Mouse (Mus musculus): ENCODE measurements at regions not wholly inside any gene's neighbourhood (a gene's known extent, or its start where the extent isn't known, plus 50 kb on each side); places are given as distances from the start of the nearest gene placed in this dataset.
"Not testable (repeated sequence)": the region's sequence is repeated elsewhere in the genome, so short reads cannot be mapped to it uniquely, and the experiment has no call there.

DNA sequence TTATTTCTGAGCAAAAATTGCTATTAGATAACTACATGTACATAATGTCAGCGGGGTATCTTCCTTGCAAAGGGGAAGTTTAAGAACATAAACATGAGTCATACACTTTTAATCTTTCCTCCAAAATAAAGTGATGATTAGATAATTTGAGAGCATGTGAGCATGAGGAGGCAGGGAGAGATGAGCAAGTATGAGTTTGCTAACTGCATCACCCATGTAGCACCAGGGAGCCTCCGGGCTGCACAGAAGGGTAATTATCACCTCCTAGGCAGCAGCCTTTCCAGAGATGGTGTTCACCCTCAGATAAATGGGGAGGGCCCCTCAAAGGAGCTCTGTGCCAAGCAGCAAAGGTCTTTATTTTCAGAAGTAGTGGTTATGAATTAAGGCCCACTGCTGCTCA, 568.1 kb upstream of the G6pd2 start:
- no peak overlapping the region for H3K4me2 ChIP-seq (replicated peaks; ENCODE audit: low read depth, low read length)
- no peaks in the 10 kb centered on the region for H3K4me1 ChIP-seq (ENCODE audit: control insufficient read depth, insufficient read depth, low read length)
- H3K9me3 ChIP-seq (ENCODE audit: control insufficient read depth, low read length): no peaks in the 10 kb centered on the region
- H3K9ac ChIP-seq (ENCODE audit: low read depth, low read length): no peak overlapping the region
- H3K4me3 ChIP-seq (ENCODE audit: low read length): no peak overlapping the region
- H3K27ac ChIP-seq (ENCODE audit: low read depth, low read length): no peak overlapping the region
- WGBS: 81% methylated on average over 2 of the region's 2 CpGs
- no peaks in the 10 kb centered on the region for H3K27me3 ChIP-seq (ENCODE audit: control insufficient read depth, insufficient read depth, low read length)
- no peaks in the 10 kb centered on the region for H3K36me3 ChIP-seq (ENCODE audit: control insufficient read depth, insufficient read depth, low read length)
- no peak for ATAC-seq (ENCODE audit: low FRiP score, low TSS enrichment)

DNA sequence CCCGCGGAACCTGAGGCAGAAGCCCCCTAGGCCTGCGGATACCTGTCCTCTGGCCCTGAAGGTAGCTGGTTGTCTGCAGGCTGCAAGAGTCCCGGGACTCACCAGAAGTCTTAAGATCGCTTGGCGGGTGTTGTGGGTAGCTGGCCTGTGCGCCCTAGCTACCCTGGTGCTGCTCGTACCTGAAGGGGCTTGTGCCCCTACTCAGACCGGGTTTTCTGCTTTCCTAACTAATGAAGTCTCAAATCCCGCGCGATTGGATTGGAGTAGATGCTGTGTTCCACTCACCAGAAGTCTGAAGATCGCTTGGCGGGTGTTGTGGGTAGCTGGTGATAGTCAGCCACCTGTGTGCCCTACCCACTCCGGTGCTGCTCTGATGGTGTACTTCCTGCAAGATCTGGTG, 520.1 kb upstream of the G6pd2 start:
- not testable (repeated sequence) for ATAC-seq (ENCODE audit: low FRiP score, low TSS enrichment)
- 92% methylated on average over 15 of the region's 15 CpGs for WGBS

DNA sequence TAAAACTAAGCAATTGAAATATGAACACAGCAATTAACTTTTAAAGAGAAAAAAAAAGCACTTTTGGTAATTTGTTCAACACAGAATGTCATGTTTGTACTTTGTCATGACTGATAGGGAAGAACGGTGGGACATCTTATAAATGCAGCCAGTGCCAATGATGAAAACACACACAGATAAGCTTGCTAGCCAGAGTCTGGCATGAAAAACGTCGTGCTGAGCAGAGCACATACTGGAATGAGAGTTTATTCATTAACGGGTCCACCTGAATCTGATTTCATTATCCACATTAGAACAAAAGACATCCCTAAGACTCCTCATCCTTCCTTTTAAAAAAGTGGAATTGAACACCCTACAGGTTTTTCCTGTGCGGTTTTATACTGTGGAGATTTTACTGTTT, 493.7 kb upstream of the G6pd2 start:
- WGBS: 86% methylated on average over 5 of the region's 5 CpGs
- H3K36me3 ChIP-seq (ENCODE audit: control insufficient read depth, insufficient read depth, low read length): no peaks in the 10 kb centered on the region
- no peaks in the 10 kb centered on the region for H3K27me3 ChIP-seq (ENCODE audit: control insufficient read depth, insufficient read depth, low read length)
- H3K4me1 ChIP-seq (ENCODE audit: control insufficient read depth, insufficient read depth, low read length): no peaks in the 10 kb centered on the region
- H3K9me3 ChIP-seq (ENCODE audit: control insufficient read depth, low read length): no peaks in the 10 kb centered on the region
- no peak overlapping the region for H3K27ac ChIP-seq (ENCODE audit: low read depth, low read length)
- no peak overlapping the region for H3K4me3 ChIP-seq (ENCODE audit: low read length)
- ATAC-seq (ENCODE audit: low FRiP score, low TSS enrichment): no peak
- H3K4me2 ChIP-seq (replicated peaks; ENCODE audit: low read depth, low read length): no peak overlapping the region
- H3K9ac ChIP-seq (ENCODE audit: low read depth, low read length): no peak overlapping the region

More for the DNA sequence above, 520.1 kb upstream of the G6pd2 start:
- H3K9ac ChIP-seq (ENCODE audit: low read depth, low read length); H3K4me1 ChIP-seq (ENCODE audit: control insufficient read depth, insufficient read depth, low read length); H3K27me3 ChIP-seq (ENCODE audit: control insufficient read depth, insufficient read depth, low read length); H3K9me3 ChIP-seq (ENCODE audit: control insufficient read depth, low read length); H3K36me3 ChIP-seq (ENCODE audit: control insufficient read depth, insufficient read depth, low read length); H3K27ac ChIP-seq (ENCODE audit: low read depth, low read length); H3K4me3 ChIP-seq (ENCODE audit: low read length); H3K4me2 ChIP-seq (replicated peaks; ENCODE audit: low read depth, low read length): not testable (repeated sequence)

DNA sequence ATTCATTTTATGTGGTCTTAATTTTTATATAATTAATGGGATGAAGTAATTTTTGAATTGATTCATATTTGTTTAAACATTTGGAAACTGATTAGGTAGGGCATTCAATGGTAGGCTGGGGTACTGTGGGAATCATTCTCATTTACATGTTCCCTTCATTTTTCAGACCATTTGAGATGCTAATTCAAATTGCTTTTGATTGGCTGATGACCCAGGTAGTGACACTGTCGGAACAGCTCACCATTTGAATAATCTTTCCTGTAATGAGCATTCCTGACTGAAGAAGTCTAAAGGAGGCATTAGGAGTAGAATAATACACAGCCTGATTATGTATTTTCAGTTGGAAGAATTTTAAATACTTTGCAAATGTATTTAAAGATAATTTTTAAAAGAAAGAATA, 457.2 kb upstream of the G6pd2 start:
- H3K27ac ChIP-seq (ENCODE audit: low read depth, low read length): no peak overlapping the region
- H3K4me1 ChIP-seq (ENCODE audit: control insufficient read depth, insufficient read depth, low read length): no peaks in the 10 kb centered on the region
- H3K9ac ChIP-seq (ENCODE audit: low read depth, low read length): no peak overlapping the region
- H3K4me3 ChIP-seq (ENCODE audit: low read length): no peak overlapping the region
- H3K27me3 ChIP-seq (ENCODE audit: control insufficient read depth, insufficient read depth, low read length): no peaks in the 10 kb centered on the region
- no peaks in the 10 kb centered on the region for H3K36me3 ChIP-seq (ENCODE audit: control insufficient read depth, insufficient read depth, low read length)
- H3K4me2 ChIP-seq (replicated peaks; ENCODE audit: low read depth, low read length): no peak overlapping the region
- WGBS: 90% methylated on average over 1 of the region's 1 CpGs
- no peak for ATAC-seq (ENCODE audit: low FRiP score, low TSS enrichment)
- no peaks in the 10 kb centered on the region for H3K9me3 ChIP-seq (ENCODE audit: control insufficient read depth, low read length)

DNA sequence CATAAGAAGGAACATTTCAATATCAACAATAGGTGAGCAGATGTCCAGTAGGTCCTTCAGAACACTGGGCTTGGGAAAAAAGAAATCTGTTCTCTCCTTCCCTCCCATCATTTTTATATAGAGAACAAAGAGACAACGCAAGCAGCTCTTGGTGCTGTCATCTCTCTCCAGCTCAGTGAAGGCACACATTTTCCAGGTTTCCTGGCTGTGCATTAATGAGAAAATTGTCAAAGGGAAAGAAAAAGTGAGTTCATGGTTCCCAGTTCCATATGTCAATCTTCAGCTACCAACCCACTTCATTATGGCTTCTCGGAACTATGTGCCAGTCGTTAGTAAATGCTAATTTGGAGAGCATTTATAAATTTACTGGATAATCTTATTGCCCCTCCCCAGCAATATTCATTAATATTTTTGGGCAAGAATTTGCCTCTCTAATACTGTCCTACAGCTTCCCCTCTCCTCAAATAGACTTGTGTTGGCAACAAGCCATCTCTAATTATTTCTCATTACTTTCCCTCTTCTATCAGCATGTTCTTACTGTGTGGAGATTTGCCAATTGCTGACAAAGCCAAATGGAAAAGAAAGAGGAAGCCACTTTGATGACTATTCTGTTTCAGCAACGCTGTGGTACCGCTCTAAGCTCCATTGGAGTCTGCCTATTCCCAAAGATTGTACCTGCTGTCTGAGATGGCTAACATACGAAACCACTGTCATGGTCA, 453.2 kb upstream of the G6pd2 start:
- no peak overlapping the region for H3K4me3 ChIP-seq (ENCODE audit: low read length)
- no peak for ATAC-seq (ENCODE audit: low FRiP score, low TSS enrichment)
- H3K9ac ChIP-seq (ENCODE audit: low read depth, low read length): no peak overlapping the region
- no peaks in the 10 kb centered on the region for H3K4me1 ChIP-seq (ENCODE audit: control insufficient read depth, insufficient read depth, low read length)
- no peaks in the 10 kb centered on the region for H3K27me3 ChIP-seq (ENCODE audit: control insufficient read depth, insufficient read depth, low read length)
- H3K36me3 ChIP-seq (ENCODE audit: control insufficient read depth, insufficient read depth, low read length): no peaks in the 10 kb centered on the region
- no peak overlapping the region for H3K4me2 ChIP-seq (replicated peaks; ENCODE audit: low read depth, low read length)
- H3K9me3 ChIP-seq (ENCODE audit: control insufficient read depth, low read length): no peaks in the 10 kb centered on the region
- 85% methylated on average over 6 of the region's 6 CpGs for WGBS
- no peak overlapping the region for H3K27ac ChIP-seq (ENCODE audit: low read depth, low read length)

DNA sequence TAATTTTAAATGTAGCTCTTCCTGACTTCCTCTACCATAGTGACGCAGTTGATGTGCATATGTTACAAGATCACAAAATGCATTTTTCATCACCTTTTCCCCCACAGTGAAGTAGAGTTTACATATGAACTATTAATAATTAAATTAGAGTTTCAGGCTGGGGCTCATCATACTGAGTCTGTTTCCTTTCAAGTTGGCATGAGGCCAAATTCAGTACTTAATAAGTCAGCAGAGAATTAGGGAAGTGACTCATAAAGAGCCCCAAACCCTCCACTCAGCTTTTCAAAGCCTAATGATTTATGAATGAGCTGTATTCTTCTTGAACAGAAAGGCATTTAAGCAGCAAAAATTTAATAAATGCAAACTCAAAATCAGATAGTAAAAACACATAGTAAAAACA, 435.7 kb upstream of the G6pd2 start:
- H3K27ac ChIP-seq (ENCODE audit: low read depth, low read length): no peak overlapping the region
- H3K9me3 ChIP-seq (ENCODE audit: control insufficient read depth, low read length): no peaks in the 10 kb centered on the region
- H3K9ac ChIP-seq (ENCODE audit: low read depth, low read length): no peak overlapping the region
- 59% methylated on average over 1 of the region's 1 CpGs for WGBS
- no peak overlapping the region for H3K4me3 ChIP-seq (ENCODE audit: low read length)
- H3K4me1 ChIP-seq (ENCODE audit: control insufficient read depth, insufficient read depth, low read length): no peaks in the 10 kb centered on the region
- H3K36me3 ChIP-seq (ENCODE audit: control insufficient read depth, insufficient read depth, low read length): no peaks in the 10 kb centered on the region
- H3K27me3 ChIP-seq (ENCODE audit: control insufficient read depth, insufficient read depth, low read length): no peaks in the 10 kb centered on the region
- no peak overlapping the region for H3K4me2 ChIP-seq (replicated peaks; ENCODE audit: low read depth, low read length)
- peak; percentile 64 for ATAC-seq (ENCODE audit: low FRiP score, low TSS enrichment)

DNA sequence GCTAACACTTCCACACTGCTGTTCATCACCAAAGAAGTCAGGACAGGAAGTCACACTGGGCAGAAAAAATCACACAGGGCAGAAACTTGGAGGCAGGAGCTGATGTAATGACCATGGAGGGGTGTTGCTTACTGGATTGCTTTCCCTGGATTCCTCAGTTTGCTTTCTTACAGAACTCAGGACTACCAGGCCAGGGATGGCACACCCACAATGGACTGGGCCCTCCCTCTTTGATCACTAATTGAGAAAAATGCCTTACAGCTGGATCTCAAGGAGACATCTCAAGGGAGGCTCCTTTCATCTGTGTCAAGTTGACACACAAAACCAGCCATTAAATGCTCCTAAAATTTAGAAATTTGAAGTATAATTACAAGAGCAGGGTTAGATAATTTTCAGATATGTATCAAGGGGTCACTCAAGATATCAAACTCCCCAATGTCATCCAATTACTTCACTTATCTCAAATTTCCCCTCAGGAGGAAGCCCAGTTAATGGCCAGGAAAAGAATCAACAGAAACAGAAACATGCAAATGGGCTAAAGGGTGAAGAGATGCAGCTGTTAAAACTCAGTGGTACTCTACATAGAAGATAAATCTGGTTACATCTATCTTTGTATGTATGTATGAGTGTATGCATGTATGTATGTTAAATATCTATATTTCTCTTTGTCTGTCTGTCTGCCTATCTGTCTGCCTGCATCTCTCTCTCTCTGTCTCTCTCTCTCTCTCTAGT, 413.5 kb upstream of the G6pd2 start:
- Histone ChIP-seq H3K27me3 (ENCODE audit: control insufficient read depth, insufficient read depth, low read length) (no peaks in the 10 kb centered on the region), H3K4me2 (replicated peaks; ENCODE audit: low read depth, low read length) (no peak overlapping the region), H3K27ac (ENCODE audit: low read depth, low read length) (no peak overlapping the region), H3K9ac (ENCODE audit: low read depth, low read length) (no peak overlapping the region), H3K4me3 (ENCODE audit: low read length) (no peak overlapping the region), H3K4me1 (ENCODE audit: control insufficient read depth, insufficient read depth, low read length) (no peaks in the 10 kb centered on the region), H3K36me3 (ENCODE audit: control insufficient read depth, insufficient read depth, low read length) (no peaks in the 10 kb centered on the region), H3K9me3 (ENCODE audit: control insufficient read depth, low read length) (no peaks in the 10 kb centered on the region)
- 0 out of 2 replicates have a peak, but pooled peaks have one; percentile 80 for ATAC-seq (ENCODE audit: low FRiP score, low TSS enrichment)
